Mouse (Mus musculus): Measurements from ENCODE around the gene Trmt2a. TPM values are rescaled to one million over a fixed set of nuclear protein-coding genes. Genes with fewer than 3 reads are reported as not detected.

The Trmt2a gene
- polyA plus RNA-seq, 1 experiment from 2014 or later = 70.9 TPM

GRCm38 (mm10) chr16:18214858-18215257 lies 33.6 kb upstream of the Trmt2a start:
- Histone ChIP-seq H3K4me2 (replicated peaks) (peak overlapping the region; percentile 53), H3K36me3 (replicated peaks; ENCODE audit: control insufficient read depth, insufficient read depth) (no peaks in the 10 kb centered on the region), H3K9me3 (ENCODE audit: control insufficient read depth, low read length) (no peaks in the 10 kb centered on the region), H3K4me1 (replicated peaks; ENCODE audit: control insufficient read depth, insufficient read depth, low read length) (peaks cover 51% of the 10 kb centered on the region), H3K9ac (peak overlapping the region; percentile 53), H3K27me3 (ENCODE audit: control insufficient read depth, insufficient read depth, low read length) (no peaks in the 10 kb centered on the region), H3K4me3 (replicated peaks; ENCODE audit: low read length) (peak overlapping the region; percentile 26), H3K27ac (peak overlapping the region; percentile 92)
- ATAC-seq (ENCODE audit: low FRiP score) (no peak), DNase-seq (ENCODE audit: low spot score) (peak; percentile 29)
- WGBS = 45% methylated on average over 7 of the region's 7 CpGs

- no peak within 1 kb of the TSS for H3K4me2 ChIP-seq (replicated peaks)
- H3K9ac ChIP-seq = no peak within 1 kb of the TSS; the same call in 1 of the 2 replicates
- H3K27ac ChIP-seq = no peak within 1 kb of the TSS
- DNase-seq (ENCODE audit: low spot score) (no peak), ATAC-seq (ENCODE audit: low FRiP score) (no peak)
- H3K9me3 ChIP-seq (ENCODE audit: control insufficient read depth, low read length) = no peaks in the 10 kb centered on the region
- 90% methylated on average over 4 of the region's 4 CpGs for WGBS
- H3K36me3 ChIP-seq (replicated peaks; ENCODE audit: control insufficient read depth, insufficient read depth) = peaks cover 17% of the 10 kb centered on the region
- H3K4me1 ChIP-seq (replicated peaks; ENCODE audit: control insufficient read depth, insufficient read depth, low read length) = peaks cover 47% of the 10 kb centered on the region
- no peak within 1 kb of the TSS for H3K4me3 ChIP-seq (replicated peaks; ENCODE audit: low read length)
- no peaks in the 10 kb centered on the region for H3K27me3 ChIP-seq (ENCODE audit: control insufficient read depth, insufficient read depth, low read length)
Observed at GRCm38 (mm10) chr16:18217579-18217978, 30.9 kb upstream of the Trmt2a start, which contains the start of gene Ccdc188. Ccdc188 (plus strand) TSS chr16:18217879.

GRCm38 (mm10) chr16:18218580-18218996 lies 29.9 kb upstream of the Trmt2a start:
- 83% methylated on average over 9 of the region's 9 CpGs for WGBS
- no peak overlapping the region for H3K4me2 ChIP-seq (replicated peaks)
- no peaks in the 10 kb centered on the region for H3K9me3 ChIP-seq (ENCODE audit: control insufficient read depth, low read length)
- peaks cover 27% of the 10 kb centered on the region for H3K36me3 ChIP-seq (replicated peaks; ENCODE audit: control insufficient read depth, insufficient read depth)
- ATAC-seq (ENCODE audit: low FRiP score) (no peak), DNase-seq (ENCODE audit: low spot score) (no peak)
- no peak overlapping the region for H3K9ac ChIP-seq
- peaks cover 39% of the 10 kb centered on the region for H3K4me1 ChIP-seq (replicated peaks; ENCODE audit: control insufficient read depth, insufficient read depth, low read length)
- no peak overlapping the region for H3K4me3 ChIP-seq (replicated peaks; ENCODE audit: low read length)
- H3K27ac ChIP-seq = no peak overlapping the region
- H3K27me3 ChIP-seq (ENCODE audit: control insufficient read depth, insufficient read depth, low read length) = no peaks in the 10 kb centered on the region

GRCm38 (mm10) chr16:18220001-18220400 lies 28.5 kb upstream of the Trmt2a start:
- Histone ChIP-seq H3K9ac (no peak overlapping the region), H3K4me1 (replicated peaks; ENCODE audit: control insufficient read depth, insufficient read depth, low read length) (peaks cover 26% of the 10 kb centered on the region), H3K27me3 (ENCODE audit: control insufficient read depth, insufficient read depth, low read length) (no peaks in the 10 kb centered on the region), H3K36me3 (replicated peaks; ENCODE audit: control insufficient read depth, insufficient read depth) (peaks cover 42% of the 10 kb centered on the region), H3K4me2 (replicated peaks) (no peak overlapping the region), H3K9me3 (ENCODE audit: control insufficient read depth, low read length) (no peaks in the 10 kb centered on the region), H3K27ac (no peak overlapping the region), H3K4me3 (replicated peaks; ENCODE audit: low read length) (no peak overlapping the region)
- DNase-seq (ENCODE audit: low spot score) = no peak
- 58% methylated on average over 8 of the region's 8 CpGs for WGBS
- 0 out of 2 replicates have a peak, but pooled peaks have one; percentile 26 for ATAC-seq (ENCODE audit: low FRiP score)

GRCm38 (mm10) chr16:18220856-18221542 lies 27.5 kb upstream of the Trmt2a start:
- ATAC-seq (ENCODE audit: low FRiP score) = no peak; the same call in 1 of the 2 replicates
- H3K27me3 ChIP-seq (ENCODE audit: control insufficient read depth, insufficient read depth, low read length) = no peaks in the 10 kb centered on the region
- no peak overlapping the region for H3K4me2 ChIP-seq (replicated peaks)
- no peak for DNase-seq (ENCODE audit: low spot score)
- H3K36me3 ChIP-seq (replicated peaks; ENCODE audit: control insufficient read depth, insufficient read depth) = peaks cover 52% of the 10 kb centered on the region
- no peak overlapping the region for H3K27ac ChIP-seq
- no peak overlapping the region for H3K9ac ChIP-seq
- 88% methylated on average over 6 of the region's 6 CpGs for WGBS
- no peak overlapping the region for H3K4me3 ChIP-seq (replicated peaks; ENCODE audit: low read length)
- no peaks in the 10 kb centered on the region for H3K9me3 ChIP-seq (ENCODE audit: control insufficient read depth, low read length)
- peaks cover 17% of the 10 kb centered on the region for H3K4me1 ChIP-seq (replicated peaks; ENCODE audit: control insufficient read depth, insufficient read depth, low read length)

GRCm38 (mm10) chr16:18221543-18221898 lies 27.0 kb upstream of the Trmt2a start:
- DNase-seq (ENCODE audit: low spot score) (no peak), ATAC-seq (ENCODE audit: low FRiP score) (no peak)
- Histone ChIP-seq H3K4me1 (replicated peaks; ENCODE audit: control insufficient read depth, insufficient read depth, low read length) (peaks cover 13% of the 10 kb centered on the region), H3K27ac (no peak overlapping the region), H3K36me3 (replicated peaks; ENCODE audit: control insufficient read depth, insufficient read depth) (peaks cover 57% of the 10 kb centered on the region), H3K9ac (no peak overlapping the region), H3K27me3 (ENCODE audit: control insufficient read depth, insufficient read depth, low read length) (no peaks in the 10 kb centered on the region), H3K4me3 (replicated peaks; ENCODE audit: low read length) (no peak overlapping the region), H3K9me3 (ENCODE audit: control insufficient read depth, low read length) (no peaks in the 10 kb centered on the region), H3K4me2 (replicated peaks) (no peak overlapping the region)
- WGBS = 74% methylated on average over 11 of the region's 11 CpGs

GRCm38 (mm10) chr16:18222188-18222587 lies 26.3 kb upstream of the Trmt2a start:
- no peaks in the 10 kb centered on the region for H3K9me3 ChIP-seq (ENCODE audit: control insufficient read depth, low read length)
- peaks cover 13% of the 10 kb centered on the region for H3K4me1 ChIP-seq (replicated peaks; ENCODE audit: control insufficient read depth, insufficient read depth, low read length)
- no peak overlapping the region for H3K9ac ChIP-seq
- no peak overlapping the region for H3K27ac ChIP-seq
- WGBS = 84% methylated on average over 11 of the region's 11 CpGs
- ATAC-seq (ENCODE audit: low FRiP score) (no peak), DNase-seq (ENCODE audit: low spot score) (no peak)
- peaks cover 62% of the 10 kb centered on the region for H3K36me3 ChIP-seq (replicated peaks; ENCODE audit: control insufficient read depth, insufficient read depth)
- no peak overlapping the region for H3K4me2 ChIP-seq (replicated peaks)
- no peak overlapping the region for H3K4me3 ChIP-seq (replicated peaks; ENCODE audit: low read length)
- no peaks in the 10 kb centered on the region for H3K27me3 ChIP-seq (ENCODE audit: control insufficient read depth, insufficient read depth, low read length)

GRCm38 (mm10) chr16:18227187-18227586 lies 21.3 kb upstream of the Trmt2a start:
- no peak overlapping the region for H3K4me2 ChIP-seq (replicated peaks)
- H3K27me3 ChIP-seq (ENCODE audit: control insufficient read depth, insufficient read depth, low read length) = no peaks in the 10 kb centered on the region
- no peaks in the 10 kb centered on the region for H3K9me3 ChIP-seq (ENCODE audit: control insufficient read depth, low read length)
- peaks cover 3% of the 10 kb centered on the region; the same call in 1 of the 2 replicates for H3K4me1 ChIP-seq (replicated peaks; ENCODE audit: control insufficient read depth, insufficient read depth, low read length)
- ATAC-seq (ENCODE audit: low FRiP score) = no peak
- no peak overlapping the region for H3K27ac ChIP-seq
- H3K4me3 ChIP-seq (replicated peaks; ENCODE audit: low read length) = no peak overlapping the region
- WGBS = 93% methylated on average over 13 of the region's 13 CpGs
- DNase-seq (ENCODE audit: low spot score) = no peak
- H3K36me3 ChIP-seq (replicated peaks; ENCODE audit: control insufficient read depth, insufficient read depth) = peaks cover 67% of the 10 kb centered on the region
- H3K9ac ChIP-seq = no peak overlapping the region

- H3K9ac ChIP-seq = no peak overlapping the region
- ATAC-seq (ENCODE audit: low FRiP score) (no peak), DNase-seq (ENCODE audit: low spot score) (no peak)
- no peak overlapping the region for H3K27ac ChIP-seq
- no peak overlapping the region for H3K4me3 ChIP-seq (replicated peaks; ENCODE audit: low read length)
- peaks cover 3% of the 10 kb centered on the region; the same call in 1 of the 2 replicates for H3K4me1 ChIP-seq (replicated peaks; ENCODE audit: control insufficient read depth, insufficient read depth, low read length)
- no peaks in the 10 kb centered on the region for H3K27me3 ChIP-seq (ENCODE audit: control insufficient read depth, insufficient read depth, low read length)
- no peak overlapping the region for H3K4me2 ChIP-seq (replicated peaks)
- WGBS = 94% methylated on average over 20 of the region's 20 CpGs
- no peaks in the 10 kb centered on the region for H3K9me3 ChIP-seq (ENCODE audit: control insufficient read depth, low read length)
- peaks cover 60% of the 10 kb centered on the region for H3K36me3 ChIP-seq (replicated peaks; ENCODE audit: control insufficient read depth, insufficient read depth)
Observed at GRCm38 (mm10) chr16:18227897-18228422, 20.5 kb upstream of the Trmt2a start.
